Mouse (Mus musculus) embryonic fibroblast, embryonic 13.5 days (primary cell): Measurements from ENCODE around the gene Hist1h3d.
"Not testable (repeated sequence)": the region's sequence is repeated elsewhere in the genome, so short reads cannot be mapped to it uniquely, and the experiment has no call there.

Experiments
- CTCF ChIP-seq: IDR thresholded peaks from 2 replicates; pipeline ENCODE4 v1.5.1; 2011; ENCODE audit warnings: mild to moderate bottlenecking, control low read depth, low read length, moderate library complexity, borderline replicate concordance; ENCODE audit not compliant: insufficient read depth
- POLR2A ChIP-seq: IDR thresholded peaks from 2 replicates; pipeline ENCODE4 v1.6.1; 2011; ENCODE audit warnings: low read depth, mild to moderate bottlenecking, control low read depth, low read length, moderate library complexity

DNA sequence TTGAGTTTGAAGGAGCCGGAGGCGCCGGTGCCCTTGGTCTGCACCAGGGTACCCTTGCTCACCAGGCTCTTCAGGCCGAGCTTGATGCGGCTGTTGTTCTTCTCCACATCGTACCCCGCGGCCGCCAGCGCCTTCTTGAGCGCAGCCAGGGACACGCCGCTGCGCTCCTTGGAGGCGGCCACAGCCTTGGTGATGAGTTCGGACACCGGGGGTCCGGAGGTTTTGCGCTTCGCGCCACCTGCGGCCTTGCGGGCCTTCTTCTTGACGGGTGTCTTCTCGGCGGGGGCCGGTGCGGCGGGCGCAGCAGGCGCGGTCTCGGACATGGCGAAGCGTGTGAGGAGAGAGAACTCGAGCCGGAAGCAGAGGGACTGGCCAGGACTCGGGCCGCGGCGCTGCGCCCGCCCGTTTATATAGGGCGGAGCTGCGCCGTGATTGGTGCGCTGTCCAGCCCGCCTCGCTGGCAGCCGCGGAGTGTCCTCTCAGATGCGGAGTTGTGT is 46.7 kb downstream of the Hist1h3d start, which contains the start of gene Hist1h1e:
- peak; percentile 96 for TF ChIP-seq POLR2A
- not testable (repeated sequence) for TF ChIP-seq CTCF
